Mouse (Mus musculus) intestine, embryonic 14.5 days (tissue): ENCODE data around the gene Cped1. TPM values are rescaled to one million over a fixed set of nuclear protein-coding genes. Genes with fewer than 3 reads are reported as not detected.

Experiments used
- ATAC-seq: fragments of 200-750 bp; cut with Nextera tagmentation; replicated peaks from 2 replicates; pipeline ENCODE4 v1.8.0; 2017; ENCODE audit warnings: low read depth, moderate number of reproducible peaks, moderate TSS enrichment, moderate library complexity; ENCODE audit not compliant: low FRiP score, low TSS enrichment
- DNase-seq: peaks from one replicate; pipeline ENCODE4 v3.0.0-alpha.2; 2018; ENCODE audit warnings: low spot score
- H3K27ac ChIP-seq: fragments of 300-500 bp; sonication (generic); 2 replicates; pipeline ENCODE4 v1.5.1; 2014; ENCODE audit warnings: low read depth, mild to moderate bottlenecking, control low read depth
- H3K27me3 ChIP-seq: fragments of 300-500 bp; sonication (generic); replicated peaks from 2 replicates; pipeline ENCODE4 v1.6.1; 2014; ENCODE audit warnings: low read length, control low read depth; ENCODE audit not compliant: control insufficient read depth, insufficient read depth
- H3K36me3 ChIP-seq: fragments of 300-500 bp; sonication (generic); 2 replicates; pipeline ENCODE4 v1.6.1; 2014; ENCODE audit warnings: low read length, control low read depth; ENCODE audit not compliant: control insufficient read depth, insufficient read depth
- H3K4me1 ChIP-seq: fragments of 300-500 bp; sonication (generic); replicated peaks from 2 replicates; pipeline ENCODE4 v1.6.1; 2014; ENCODE audit warnings: low read length, control low read depth, mixed read lengths; ENCODE audit not compliant: control insufficient read depth, insufficient read depth
- H3K4me2 ChIP-seq: fragments of 300-500 bp; sonication (generic); 2 replicates; pipeline ENCODE4 v1.6.1; 2014; ENCODE audit warnings: low read length
- H3K4me3 ChIP-seq: fragments of 300-500 bp; sonication (generic); 2 replicates; pipeline ENCODE4 v1.5.1; 2014; ENCODE audit warnings: low read depth, low read length, control low read depth, mixed read lengths
- H3K9ac ChIP-seq: fragments of 300-500 bp; sonication (generic); 2 replicates; pipeline ENCODE4 v1.6.1; 2014; ENCODE audit warnings: mild to moderate bottlenecking, low read length
- H3K9me3 ChIP-seq: fragments of 300-500 bp; sonication (generic); 2 replicates; pipeline ENCODE4 v1.6.1; 2016; ENCODE audit warnings: low read length, control low read depth; ENCODE audit not compliant: control insufficient read depth
- WGBS: fragments of 180-500 bp; shearing (Covaris S2); extraction: QIAGEN DNeasy Blood & Tissue Kit; methylation state at CpG from one replicate; pipeline ENCODE4 v1.1.7; 2014; 5-methylcytosine and 5-hydroxymethylcytosine counted together
- polyA plus RNA-seq: library from polyadenylated mRNA; unstranded; fragments of >200 nt; fragmentation: Nextera tagmentation; extraction: Ambion mirVana; gene quantifications from 2 replicates; pipeline ENCODE4 v1.2.1, GENCODE M21; 2014

Cped1 gene
- polyA plus RNA-seq, 1 experiment from 2014 or later = 35.5 TPM

DNA sequence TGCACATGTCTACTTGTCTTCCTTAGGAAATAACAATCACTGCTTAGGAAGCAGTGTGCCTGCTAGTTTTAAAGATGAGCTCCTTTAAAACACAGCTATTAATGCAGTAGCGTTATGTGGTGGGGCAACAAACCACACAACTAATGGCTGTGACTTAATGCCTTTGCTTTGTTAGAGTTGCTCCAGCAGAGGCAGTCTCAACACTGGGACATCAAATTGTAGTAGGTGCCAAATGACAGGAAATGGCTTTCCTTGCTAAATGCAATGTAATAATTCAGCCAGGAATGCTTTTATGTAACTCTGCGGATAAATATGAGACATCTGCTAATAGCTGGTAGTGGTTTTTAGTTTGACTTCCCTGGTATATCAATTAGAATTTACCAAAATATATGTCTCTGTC is 8.2 kb upstream of the Cped1 start:
- DNase-seq = no peak

DNA sequence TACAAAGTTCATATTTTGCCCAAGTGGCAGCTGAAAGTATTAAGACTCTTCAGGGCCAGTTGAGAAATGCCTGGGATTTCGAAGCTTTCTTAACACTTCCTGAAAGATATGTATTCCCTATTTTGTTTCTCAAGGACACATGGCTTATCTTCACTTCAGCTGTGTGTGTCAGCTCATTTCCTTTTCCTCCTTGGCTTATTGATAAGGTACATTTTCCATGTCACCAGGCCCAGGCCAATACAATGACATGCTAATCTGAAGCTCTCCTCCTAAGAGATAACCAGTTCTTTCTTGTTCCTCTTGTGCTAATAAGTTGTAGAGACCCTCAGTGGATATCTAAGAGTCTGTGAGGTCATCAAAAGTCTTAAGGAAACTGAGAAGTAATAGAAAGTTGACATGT is 4.6 kb upstream of the Cped1 start:
- H3K27me3 ChIP-seq = no peaks in the 10 kb centered on the region
- H3K36me3 ChIP-seq = no peaks in the 10 kb centered on the region
- no peak overlapping the region for H3K27ac ChIP-seq
- H3K4me1 ChIP-seq = no peaks in the 10 kb centered on the region
- no peak overlapping the region for H3K4me2 ChIP-seq
- H3K4me3 ChIP-seq = no peak overlapping the region
- 81% methylated on average over 1 of the region's 1 CpGs for WGBS
- DNase-seq = no peak
- H3K9ac ChIP-seq = no peak overlapping the region
- H3K9me3 ChIP-seq = no peaks in the 10 kb centered on the region
- ATAC-seq = no peak

More for the DNA sequence above, 8.2 kb upstream of the Cped1 start:
- Histone ChIP-seq H3K9ac (no peak overlapping the region), H3K36me3 (peaks cover 31% of the 10 kb centered on the region), H3K4me2 (no peak overlapping the region), H3K27me3 (no peaks in the 10 kb centered on the region), H3K4me1 (no peaks in the 10 kb centered on the region), H3K4me3 (no peak overlapping the region), H3K27ac (no peak overlapping the region), H3K9me3 (no peaks in the 10 kb centered on the region)
- ATAC-seq = no peak
- 77% methylated on average over 2 of the region's 2 CpGs for WGBS

DNA sequence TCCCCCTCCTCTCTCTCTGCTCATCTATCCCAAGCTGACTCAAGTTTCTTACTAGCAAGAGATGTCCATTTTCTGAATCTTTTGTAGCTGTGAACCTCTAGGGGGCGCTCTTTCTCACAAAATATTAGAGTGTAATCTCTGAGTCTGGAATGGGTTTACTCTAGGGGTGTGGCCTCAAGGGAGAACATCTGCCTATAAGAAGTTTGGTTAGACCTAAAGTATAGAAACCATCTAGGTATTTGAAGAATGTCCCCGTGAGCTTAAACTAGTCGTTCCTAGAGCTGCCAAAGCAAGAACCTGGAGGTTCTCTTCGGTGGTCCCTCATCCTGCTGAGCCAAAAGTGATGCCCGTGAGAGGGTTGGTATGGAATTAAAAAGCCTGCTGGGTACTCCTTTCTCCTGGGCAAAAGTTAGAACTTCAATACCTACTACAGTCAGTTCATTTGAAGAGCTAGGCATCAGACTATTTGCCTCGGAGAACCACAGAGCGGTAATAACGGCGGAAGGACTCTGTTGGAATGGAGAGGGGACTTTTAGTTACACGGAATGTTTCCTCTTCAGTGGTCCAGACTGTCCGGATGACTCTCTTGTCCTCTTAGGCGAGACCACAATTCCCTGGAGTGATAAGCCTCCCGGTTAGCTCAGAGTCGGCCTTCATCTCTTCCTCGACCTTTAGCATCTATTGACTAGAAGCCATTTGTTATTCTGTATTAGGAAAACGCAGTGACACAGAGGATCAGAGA is 555 bp upstream of the Cped1 start:
- peak overlapping the region; percentile 92 for H3K4me2 ChIP-seq
- H3K27ac ChIP-seq = peak overlapping the region; percentile 69; the same call in 1 of the 2 replicates
- no peaks in the 10 kb centered on the region for H3K4me1 ChIP-seq
- H3K27me3 ChIP-seq = no peaks in the 10 kb centered on the region
- 7% methylated on average over 16 of the region's 16 CpGs for WGBS
- no peaks in the 10 kb centered on the region for H3K9me3 ChIP-seq
- H3K36me3 ChIP-seq = no peaks in the 10 kb centered on the region
- DNase-seq (peak; percentile 72), ATAC-seq (peak; percentile 76)
- H3K4me3 ChIP-seq = peak overlapping the region; percentile 53
- peak overlapping the region; percentile 59 for H3K9ac ChIP-seq

DNA sequence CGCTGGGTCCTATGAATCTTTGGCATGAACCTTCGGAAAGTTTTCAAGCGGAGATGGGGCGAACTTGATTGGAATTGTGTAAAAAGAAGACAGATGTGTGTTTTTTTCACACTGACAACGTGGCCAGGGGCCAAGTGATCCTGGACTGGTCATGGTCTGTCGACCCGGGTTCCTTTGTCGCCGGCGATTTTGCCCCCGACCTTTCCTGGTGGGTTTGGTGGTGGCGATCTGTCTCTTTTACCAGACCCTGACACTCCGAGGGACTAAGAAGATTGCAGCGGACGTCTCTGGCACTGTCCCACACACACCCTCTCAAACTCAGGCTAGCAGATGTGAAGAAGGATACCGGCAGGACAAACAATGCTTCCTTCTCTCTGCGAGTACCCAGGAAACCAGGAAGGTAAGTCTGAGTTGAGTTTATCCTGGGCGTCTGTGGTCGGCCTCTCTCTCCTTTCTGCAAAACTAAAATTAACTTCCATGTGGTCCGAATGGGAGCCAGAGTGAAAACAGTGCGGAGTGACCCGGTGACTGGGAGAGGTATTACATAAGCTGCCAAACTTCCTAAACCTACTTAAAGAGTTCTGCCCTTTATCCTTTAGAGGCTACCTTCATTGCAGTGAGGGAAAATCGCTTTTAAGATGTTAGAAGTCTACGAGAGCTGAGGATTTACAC is 1.1 kb downstream of the Cped1 start:
- Histone ChIP-seq H3K9me3 (no peaks in the 10 kb centered on the region), H3K4me2 (peak overlapping the region; percentile 92), H3K27ac (peak overlapping the region; percentile 69), H3K27me3 (no peaks in the 10 kb centered on the region), H3K4me1 (no peaks in the 10 kb centered on the region), H3K9ac (peak overlapping the region; percentile 59), H3K36me3 (no peaks in the 10 kb centered on the region), H3K4me3 (peak overlapping the region; percentile 53)
- ATAC-seq (no peak; the same call in 1 of the 2 replicates), DNase-seq (peak; percentile 72)
- 6% methylated on average over 24 of the region's 24 CpGs for WGBS

DNA sequence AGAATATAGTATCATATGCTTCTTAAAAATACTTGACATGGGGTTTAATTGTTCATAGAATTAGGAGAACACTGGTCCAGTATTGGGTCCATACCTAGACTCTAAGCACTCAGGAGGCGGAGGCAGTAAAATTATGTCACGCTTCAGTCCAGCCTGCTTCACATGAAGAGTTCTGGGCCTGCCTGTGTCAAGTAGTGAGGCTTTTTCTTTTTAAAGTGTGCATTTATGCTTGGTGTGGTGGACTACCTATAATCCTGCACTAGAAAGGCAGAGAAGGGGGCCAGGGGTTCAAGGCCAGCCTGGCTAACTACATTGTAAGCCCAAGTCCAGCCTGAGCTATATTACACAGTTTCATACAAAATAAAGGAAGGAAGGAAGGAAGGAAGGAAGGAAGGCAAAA is 1.8 kb downstream of the Cped1 start:
- 58% methylated on average over 2 of the region's 2 CpGs for WGBS
- DNase-seq = no peak
- Histone ChIP-seq H3K9ac (peak overlapping the region; percentile 59), H3K4me3 (peak overlapping the region; percentile 53), H3K27ac (no peak overlapping the region), H3K36me3 (no peaks in the 10 kb centered on the region), H3K27me3 (no peaks in the 10 kb centered on the region), H3K9me3 (no peaks in the 10 kb centered on the region), H3K4me2 (peak overlapping the region; percentile 92), H3K4me1 (no peaks in the 10 kb centered on the region)
- ATAC-seq = no peak

DNA sequence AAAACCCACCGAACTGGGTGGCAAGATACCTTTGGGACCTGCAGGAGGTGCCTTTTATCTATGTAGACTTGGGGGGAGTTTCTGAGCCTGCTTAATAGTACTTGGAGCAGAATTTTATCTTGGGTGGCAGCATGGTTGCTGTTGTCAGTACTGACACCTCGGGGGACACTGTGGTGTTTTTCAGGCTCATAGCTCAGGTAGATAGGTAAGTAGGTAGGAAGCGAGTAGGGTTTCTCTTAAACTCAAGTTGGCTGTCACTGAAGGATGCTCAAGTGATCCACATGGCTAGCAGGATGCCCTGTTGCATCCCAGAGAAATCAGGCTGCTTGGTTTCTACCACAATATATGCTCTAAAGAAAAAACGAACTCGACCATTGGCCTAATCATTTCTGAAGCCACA is 2.6 kb downstream of the Cped1 start:
- peak overlapping the region; percentile 39 for H3K27ac ChIP-seq
- peak overlapping the region; percentile 59; the same call in 1 of the 2 replicates for H3K9ac ChIP-seq
- DNase-seq (no peak), ATAC-seq (no peak)
- no peaks in the 10 kb centered on the region for H3K36me3 ChIP-seq
- H3K4me1 ChIP-seq = no peaks in the 10 kb centered on the region
- H3K4me3 ChIP-seq = peak overlapping the region; percentile 53
- H3K9me3 ChIP-seq = no peaks in the 10 kb centered on the region
- H3K4me2 ChIP-seq = peak overlapping the region; percentile 92
- H3K27me3 ChIP-seq = no peaks in the 10 kb centered on the region
- 83% methylated on average over 5 of the region's 5 CpGs for WGBS

DNA sequence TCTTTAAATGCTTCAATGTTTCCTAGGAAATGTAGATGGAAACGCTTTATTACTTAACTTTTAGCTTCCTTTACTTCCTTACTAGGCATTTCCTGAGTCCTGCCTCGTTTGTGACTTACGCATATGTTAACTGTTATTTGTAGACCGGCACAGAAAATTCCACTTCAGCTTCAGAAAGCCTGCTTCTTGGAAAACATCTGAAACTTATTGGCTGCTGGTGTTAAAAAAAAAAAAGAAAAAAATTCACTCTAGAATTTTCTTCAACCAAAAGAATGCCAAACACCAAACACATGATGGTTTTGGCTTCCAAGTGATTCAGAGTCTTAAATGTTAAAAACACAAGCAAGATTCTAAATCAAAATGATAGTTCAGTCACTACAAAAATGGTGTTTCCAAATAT is 3.4 kb downstream of the Cped1 start:
- Histone ChIP-seq H3K36me3 (no peaks in the 10 kb centered on the region), H3K27ac (peak overlapping the region; percentile 39; the same call in 1 of the 2 replicates), H3K27me3 (no peaks in the 10 kb centered on the region), H3K9me3 (no peaks in the 10 kb centered on the region), H3K4me1 (no peaks in the 10 kb centered on the region), H3K4me3 (peak overlapping the region; percentile 53), H3K4me2 (peak overlapping the region; percentile 92), H3K9ac (peak overlapping the region; percentile 59; the same call in 1 of the 2 replicates)
- no peak for ATAC-seq
- DNase-seq = no peak
- 58% methylated on average over 4 of the region's 4 CpGs for WGBS

DNA sequence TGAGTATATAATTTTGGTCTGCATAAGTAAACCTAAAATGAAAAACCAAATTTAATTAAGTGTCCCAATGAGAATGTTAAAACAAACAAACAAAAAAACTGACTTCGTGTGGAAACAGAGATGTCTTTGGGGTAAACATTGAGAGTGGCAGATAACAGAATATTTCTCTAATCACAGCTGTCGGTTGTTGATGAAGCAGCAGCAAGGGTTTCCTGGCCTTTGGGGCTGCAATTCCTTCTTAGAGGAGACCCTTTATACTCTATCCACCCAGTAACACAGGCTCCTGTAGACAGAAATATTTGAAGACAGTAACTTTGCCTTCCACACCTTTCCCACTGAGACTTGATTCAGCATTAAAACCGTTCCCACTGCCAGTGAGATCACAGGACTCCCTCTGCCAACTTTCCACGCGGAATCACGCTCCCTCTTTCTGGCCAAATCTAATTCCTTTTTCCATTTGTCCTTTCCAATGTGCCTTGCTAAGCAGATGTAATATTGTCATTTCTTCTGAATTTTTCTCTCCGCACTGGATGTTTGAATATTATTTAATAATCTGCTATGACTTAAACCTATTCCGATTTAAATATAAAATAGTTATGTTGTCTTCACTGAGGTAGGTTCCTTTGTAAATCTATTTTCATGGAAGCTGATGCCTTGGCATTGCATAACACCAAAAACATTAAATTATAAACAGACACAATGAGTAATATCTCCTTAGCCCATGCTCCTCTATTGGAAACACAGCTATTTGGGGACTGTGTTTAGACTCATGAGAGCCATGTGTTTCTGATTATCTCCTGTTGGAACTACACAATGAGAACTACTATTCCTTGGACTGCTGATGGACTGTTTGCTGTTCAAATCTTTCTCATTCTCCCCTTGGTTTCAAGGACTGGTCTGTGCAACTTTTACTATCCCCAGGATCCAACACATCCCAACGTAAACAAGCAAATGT is 4.7 kb downstream of the Cped1 start:
- Histone ChIP-seq H3K27me3 (no peaks in the 10 kb centered on the region), H3K4me1 (no peaks in the 10 kb centered on the region), H3K9me3 (no peaks in the 10 kb centered on the region), H3K4me2 (peak overlapping the region; percentile 92), H3K36me3 (no peaks in the 10 kb centered on the region), H3K27ac (peak overlapping the region; percentile 70), H3K4me3 (peak overlapping the region; percentile 53; the same call in 1 of the 2 replicates), H3K9ac (no peak overlapping the region)
- DNase-seq (no peak), ATAC-seq (no peak)
- 48% methylated on average over 9 of the region's 9 CpGs for WGBS
